Mouse (Mus musculus): ENCODE results near the gene Nrl.

Gene Nrl

GRCm38 (mm10) chr14:55479629-55480028, 45.2 kb downstream of the Nrl start:
- no peak for DNase-seq

GRCm38 (mm10) chr14:55478651-55479599, 45.9 kb downstream of the Nrl start, which contains the start of gene Dhrs4:
Gene Dhrs4 (plus strand): TSS chr14:55478758.
- DNase-seq = peak; percentile 81 to 82

DNA sequence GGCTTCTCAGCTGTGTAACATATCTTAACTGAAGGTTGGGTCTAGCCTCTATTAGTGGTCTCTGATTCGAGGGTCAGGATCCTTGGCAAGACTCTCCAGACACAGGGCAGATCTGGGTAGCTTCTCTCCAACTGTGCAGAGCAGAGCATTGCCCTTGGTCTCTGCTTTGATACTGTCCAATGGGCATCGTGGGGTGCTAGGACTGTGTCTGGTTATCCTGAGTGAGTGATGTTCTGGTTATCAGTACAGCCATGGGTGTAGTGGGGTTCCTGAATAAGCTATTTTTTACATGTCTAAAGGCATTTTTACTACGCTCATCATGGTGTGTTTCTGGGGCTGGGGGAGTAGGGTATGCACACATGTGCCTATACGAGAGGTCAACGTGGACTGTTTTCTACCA, 47.0 kb downstream of the Nrl start:
- no peak for DNase-seq

GRCm38 (mm10) chr14:55477421-55477820, 47.4 kb downstream of the Nrl start:
- DNase-seq = no peak

GRCm38 (mm10) chr14:55475654-55476053, 49.1 kb downstream of the Nrl start:
- no peak for DNase-seq

DNA sequence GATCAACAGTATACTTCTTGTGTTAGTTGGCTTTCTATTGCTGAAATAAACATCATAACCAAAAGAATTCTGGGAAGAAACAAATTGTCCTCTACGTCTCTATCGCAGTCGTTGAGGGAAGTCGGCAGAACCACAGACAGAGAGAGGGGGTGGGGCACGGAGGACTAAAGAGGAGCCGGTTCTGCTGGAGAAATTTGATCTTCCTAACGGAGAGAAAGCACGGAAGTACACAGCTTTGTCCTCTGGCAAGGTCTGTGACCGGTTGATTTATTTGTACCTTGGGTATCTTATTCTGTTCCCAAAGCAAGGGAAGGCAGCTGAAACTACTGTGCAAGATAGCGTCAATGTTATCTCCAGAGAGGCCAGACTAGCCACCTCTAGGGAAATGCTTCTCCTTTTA, 54.0 kb downstream of the Nrl start:
- DNase-seq = no peak

GRCm38 (mm10) chr14:55469821-55470220, 55.0 kb downstream of the Nrl start:
- no peak for DNase-seq

- no peak for DNase-seq
Measured at GRCm38 (mm10) chr14:55469041-55469440, 55.7 kb downstream of the Nrl start.

Measured in cerebellum, adult 18-20 months (tissue).